Mouse (Mus musculus) liver, postnatal 0 days (tissue): Measurements from ENCODE around the gene Slc6a6.

Source experiments
- CTCF ChIP-seq: sonication (generic); IDR thresholded peaks from 2 replicates; pipeline ENCODE4 v1.5.1; 2016; ENCODE audit warnings: antibody characterized with exemption, low read depth
- EP300 ChIP-seq: IDR thresholded peaks from 2 replicates; pipeline ENCODE4 v1.6.1; 2016; ENCODE audit warnings: antibody characterized with exemption, low read depth, mild to moderate bottlenecking

- TF ChIP-seq CTCF (no peak), EP300 (no peak)
Observed at GRCm38 (mm10) chr6:91658288-91658687, 25.6 kb upstream of the Slc6a6 start.
